36 mouse cellular contexts compared by ENCODE assay signal in genomic region chr12:75933561-75933960, GRCm38 (mm10).
"Had no signal": no experiment of that assay in that cellular context is flagged by ENCODE, and none has a peak within 500 bp of the region (broad histone marks: within the 10 kb centered on the region; RNA-seq: fewer than 3 reads in every experiment).

No protein-coding gene starts in this region.

- H3K4me1 ChIP-seq: heart, embryonic 10.5 days; heart, embryonic 12.5 days; heart, embryonic 13.5 days; heart, embryonic 15.5 days; hindbrain, embryonic 10.5 days; hindbrain, embryonic 12.5 days; hindbrain, embryonic 13.5 days; hindbrain, embryonic 15.5 days; intestine, embryonic 15.5 days; kidney, embryonic 15.5 days had no signal

- H3K4me2 ChIP-seq: heart, embryonic 11.5 days; heart, embryonic 12.5 days; heart, embryonic 13.5 days; heart, embryonic 15.5 days; hindbrain, embryonic 12.5 days; hindbrain, embryonic 13.5 days; hindbrain, embryonic 14.5 days; hindbrain, embryonic 15.5 days; intestine, embryonic 15.5 days; kidney, embryonic 15.5 days had no signal

- H3K27me3 ChIP-seq: heart, embryonic 12.5 days; heart, embryonic 13.5 days; heart, embryonic 15.5 days; hindbrain, embryonic 12.5 days; hindbrain, embryonic 13.5 days; hindbrain, embryonic 15.5 days; intestine, embryonic 15.5 days; kidney, embryonic 15.5 days had no signal

- DNase-seq: heart, adult 18-20 months; heart, adult 2 months; heart, postnatal 10 days; heart, postnatal 14 days; heart, postnatal 36 days; heart, postnatal 4 days; kidney, adult 11 months; kidney, adult 18-20 months; kidney, adult 2 months; kidney, adult 8-10 months; kidney, adult 9 months; kidney, postnatal 10 days; kidney, postnatal 14 days; kidney, postnatal 25 days; kidney, postnatal 36 days; kidney, postnatal 4 days; layer of hippocampus, adult 9-11 months had no signal

- H3K9ac ChIP-seq: heart, embryonic 12.5 days; heart, embryonic 13.5 days; heart, embryonic 15.5 days; hindbrain, embryonic 12.5 days; hindbrain, embryonic 13.5 days; hindbrain, embryonic 14.5 days; hindbrain, embryonic 15.5 days; intestine, embryonic 15.5 days; kidney, embryonic 15.5 days had no signal

- H3K4me3 ChIP-seq: heart, adult 2 months; heart, embryonic 10.5 days; heart, embryonic 12.5 days; heart, embryonic 13.5 days; heart, embryonic 15.5 days; hindbrain, embryonic 10.5 days; hindbrain, embryonic 12.5 days; hindbrain, embryonic 13.5 days; hindbrain, embryonic 15.5 days; intestine, embryonic 15.5 days; kidney, embryonic 15.5 days; layer of hippocampus, adult 2 months had no signal

- H3K27ac ChIP-seq: heart, adult 2 months; heart, embryonic 10.5 days; heart, embryonic 13.5 days; heart, embryonic 15.5 days; hindbrain, embryonic 10.5 days; hindbrain, embryonic 12.5 days; hindbrain, embryonic 13.5 days; hindbrain, embryonic 14.5 days; hindbrain, embryonic 15.5 days; hindbrain, postnatal 0 days; intestine, embryonic 15.5 days; kidney, embryonic 15.5 days; kidney, postnatal 0 days; layer of hippocampus, adult 2 months had no signal

- H3K9me3 ChIP-seq: heart, embryonic 10.5 days; heart, embryonic 12.5 days; heart, embryonic 13.5 days; heart, embryonic 15.5 days; hindbrain, embryonic 10.5 days; hindbrain, embryonic 12.5 days; hindbrain, embryonic 13.5 days; hindbrain, embryonic 15.5 days; intestine, embryonic 15.5 days; kidney, embryonic 15.5 days had no signal

- ATAC-seq: hindbrain, embryonic 16.5 days; hindbrain, postnatal 0 days; inflammation-experienced regulatory T-cells, adult 6 months; intestine, embryonic 15.5 days; intestine, embryonic 16.5 days; intestine, postnatal 0 days had no signal
